Mouse (Mus musculus): ENCODE measurements around the gene Vdr.

Vdr gene

GRCm38 (mm10) chr15:97846121-97846882 lies 64.1 kb downstream of the Vdr start:
- DNase-seq: no peak

- DNase-seq: no peak
Observed at GRCm38 (mm10) chr15:97844037-97845034, 66.1 kb downstream of the Vdr start, which contains the start of gene Hdac7. Gene Hdac7, minus strand, starts transcription at chr15:97844502.

- no peak for DNase-seq
Observed at GRCm38 (mm10) chr15:97843247-97843651, 67.2 kb downstream of the Vdr start.

DNA sequence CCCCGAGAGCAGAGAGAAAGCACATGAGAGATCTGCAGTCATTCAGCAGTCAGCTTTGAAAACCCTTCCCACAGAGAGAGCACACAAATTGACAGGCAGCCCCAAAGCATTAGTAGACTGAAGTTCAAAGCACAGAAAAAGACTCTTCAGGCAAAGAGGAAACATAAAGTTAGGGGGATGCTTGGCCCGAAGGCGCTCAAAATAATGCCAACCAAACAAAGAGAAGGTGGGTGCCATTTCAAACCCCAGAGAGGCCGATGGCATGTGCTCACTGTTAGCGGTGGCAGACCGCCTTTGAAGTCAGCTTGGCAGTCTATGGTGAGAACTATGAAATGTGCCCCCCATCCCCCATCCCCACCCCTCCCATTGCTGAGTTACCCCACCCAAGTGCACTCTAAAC lies 68.4 kb downstream of the Vdr start:
- no peak for DNase-seq

DNA sequence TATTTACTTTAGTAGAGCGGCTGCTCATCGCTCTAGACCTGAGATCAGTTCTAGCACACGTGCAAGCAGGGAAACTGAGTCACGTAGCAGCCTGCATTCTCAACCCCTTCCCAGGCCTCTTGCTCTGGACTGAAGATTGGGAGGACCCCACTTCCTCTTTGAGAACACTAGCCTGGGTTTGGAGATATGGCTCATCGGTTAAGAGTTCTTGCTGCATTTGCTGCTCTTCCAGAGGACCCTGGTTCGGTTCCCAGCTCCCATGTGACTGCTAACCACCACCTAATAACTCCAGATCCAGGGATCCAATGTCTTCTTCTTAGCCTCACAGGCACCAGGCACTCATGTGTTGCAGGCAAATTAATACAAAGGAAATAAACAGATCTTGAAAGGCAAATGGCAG lies 69.0 kb downstream of the Vdr start:
- DNase-seq: no peak

- no peak for DNase-seq
Observed at GRCm38 (mm10) chr15:97840781-97841180, 69.6 kb downstream of the Vdr start.

GRCm38 (mm10) chr15:97839991-97840455 lies 70.4 kb downstream of the Vdr start:
- no peak for DNase-seq

DNA sequence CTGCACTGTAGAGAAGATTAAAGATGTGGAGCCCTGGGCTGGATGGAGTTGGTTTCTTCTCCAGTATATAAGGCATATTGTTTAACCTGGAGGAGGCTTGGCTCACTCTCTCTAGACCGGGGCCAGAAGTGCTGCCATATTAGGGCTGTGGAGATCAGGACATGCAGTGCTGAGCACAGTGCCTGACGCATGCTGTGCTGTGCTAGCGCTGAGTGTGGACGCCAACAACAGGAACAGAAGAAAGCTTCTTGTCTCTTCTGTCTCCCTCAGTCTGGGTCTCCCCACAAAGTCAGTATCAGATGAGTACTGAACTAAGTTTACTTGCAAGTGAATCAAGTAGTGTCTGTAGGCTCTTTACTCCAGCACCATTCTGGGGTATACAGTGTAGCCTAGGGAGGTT lies 71.0 kb downstream of the Vdr start:
- no peak for DNase-seq

DNA sequence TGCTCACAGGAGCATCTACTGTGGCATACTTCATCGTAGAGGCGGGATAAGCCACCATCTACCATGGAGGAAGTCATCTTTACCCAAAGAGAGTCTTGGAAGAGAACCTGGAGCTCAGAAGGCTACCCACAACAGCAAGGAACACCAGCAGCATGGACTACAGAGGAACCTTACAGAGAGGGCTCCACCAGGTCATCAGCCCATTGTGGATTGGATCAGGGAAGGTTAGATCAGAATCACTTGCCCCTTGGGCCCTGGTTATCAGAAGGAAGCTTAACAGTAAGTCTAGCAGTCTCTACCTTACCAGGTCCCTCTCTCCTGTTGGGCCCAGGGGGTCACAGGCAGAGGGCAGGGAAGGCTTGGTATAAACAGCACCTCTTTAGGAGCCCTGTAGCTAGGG lies 71.4 kb downstream of the Vdr start:
- no peak for DNase-seq

DNA sequence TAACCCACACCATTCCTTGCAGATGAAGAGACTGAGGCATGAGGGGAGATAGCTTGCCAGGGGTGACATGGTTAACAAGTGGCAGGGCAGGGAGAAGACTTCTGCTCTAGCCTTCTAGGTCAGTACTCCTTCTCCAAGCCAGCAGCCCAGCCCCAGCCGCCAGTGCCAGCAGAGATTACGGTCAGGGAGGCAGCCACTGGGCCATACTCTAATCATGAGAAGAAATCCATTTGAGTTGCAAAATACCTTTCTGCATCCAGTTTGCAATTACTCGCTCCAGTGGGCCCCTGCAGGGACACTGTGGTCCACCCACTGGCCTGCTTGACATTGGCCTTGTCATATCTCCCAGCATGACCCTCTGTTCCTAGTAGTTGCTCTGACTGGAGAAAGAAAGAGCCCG lies 72.0 kb downstream of the Vdr start:
- DNase-seq: peak in 1 of 2 experiments; percentile 47

- DNase-seq: no peak
Observed at GRCm38 (mm10) chr15:97837491-97838061, 72.9 kb downstream of the Vdr start.

DNA sequence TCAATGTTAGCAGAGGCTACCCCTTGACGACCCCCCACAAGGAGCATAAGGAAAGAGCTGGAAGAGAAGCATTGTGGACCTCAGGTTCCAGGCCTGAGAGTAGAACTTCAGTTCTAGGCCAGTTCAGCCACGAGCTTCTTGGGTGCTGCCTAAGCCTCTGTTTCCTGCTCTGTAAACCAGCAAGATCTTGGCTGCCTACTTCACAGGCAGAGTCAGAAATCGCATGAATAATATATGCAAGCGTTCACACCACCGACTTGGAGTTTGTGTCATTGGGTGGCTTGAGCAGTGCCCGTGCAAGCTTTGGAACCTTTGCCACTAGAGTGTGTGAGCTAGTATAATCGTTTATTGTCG lies 73.6 kb downstream of the Vdr start:
- no peak for DNase-seq

- DNase-seq: no peak
Observed at GRCm38 (mm10) chr15:97836153-97836893, 74.1 kb downstream of the Vdr start.

DNA sequence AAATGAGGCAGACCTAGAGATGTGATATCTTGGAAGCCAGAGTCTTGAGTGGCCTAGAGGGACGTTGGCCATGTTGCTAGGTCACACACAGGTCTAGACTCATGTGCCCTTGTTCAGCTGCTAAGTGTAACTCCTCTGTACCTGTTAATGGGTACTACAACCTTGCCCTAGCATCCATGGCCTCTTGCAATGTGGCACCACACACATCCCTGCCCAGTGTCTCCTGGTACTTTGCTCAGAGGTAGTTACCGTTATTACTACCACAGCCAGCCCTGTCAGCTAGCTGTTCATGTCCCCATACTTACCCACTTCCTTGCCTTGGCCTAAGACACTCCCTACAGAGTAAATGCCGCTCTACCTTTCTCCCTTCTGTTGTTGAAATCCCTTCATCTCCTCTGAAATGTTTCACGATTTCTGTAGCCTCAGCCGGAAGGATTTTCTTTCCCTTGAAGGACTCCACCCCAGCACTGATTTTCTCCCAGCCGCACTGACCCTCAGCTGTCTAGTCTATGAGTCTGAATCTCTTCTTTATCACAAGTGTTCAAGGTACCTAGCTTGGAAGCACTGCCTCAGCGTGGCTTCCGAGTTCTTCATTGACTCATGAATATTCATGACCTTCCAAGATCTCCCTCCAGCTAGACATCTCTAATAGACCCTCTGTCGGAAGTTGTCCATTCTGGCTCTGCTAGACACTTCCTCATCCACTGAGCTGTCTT lies 77.5 kb downstream of the Vdr start:
- no peak for DNase-seq

GRCm38 (mm10) chr15:97831987-97832640 lies 78.3 kb downstream of the Vdr start:
- DNase-seq: no peak

GRCm38 (mm10) chr15:97831242-97831986 lies 79.0 kb downstream of the Vdr start:
- DNase-seq: peak; percentile 81 to 82

DNA sequence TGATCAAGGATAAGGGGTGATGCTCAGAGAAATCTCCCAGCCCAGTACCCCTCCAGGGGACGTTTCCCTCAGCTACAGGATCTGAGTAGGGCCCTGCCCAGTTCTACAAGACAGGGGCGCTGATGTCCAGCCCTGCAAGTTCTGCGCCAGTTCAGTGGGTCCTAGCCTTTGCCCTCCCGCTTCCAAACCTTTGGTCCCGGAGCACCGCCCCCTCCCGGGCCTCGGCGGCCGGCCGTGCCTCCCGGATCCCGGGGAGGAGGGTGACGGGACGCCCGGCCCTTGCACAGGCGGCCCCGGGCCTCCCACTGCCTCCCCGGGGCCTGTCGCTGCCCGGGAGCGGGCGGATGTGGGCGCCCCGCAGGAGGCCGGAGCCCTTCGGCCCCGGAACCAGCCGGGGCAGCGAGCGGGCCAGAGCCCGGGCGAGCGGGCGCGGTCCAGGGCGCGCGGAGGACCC lies 79.6 kb downstream of the Vdr start:
- DNase-seq: peak; percentile 74 to 75

DNA sequence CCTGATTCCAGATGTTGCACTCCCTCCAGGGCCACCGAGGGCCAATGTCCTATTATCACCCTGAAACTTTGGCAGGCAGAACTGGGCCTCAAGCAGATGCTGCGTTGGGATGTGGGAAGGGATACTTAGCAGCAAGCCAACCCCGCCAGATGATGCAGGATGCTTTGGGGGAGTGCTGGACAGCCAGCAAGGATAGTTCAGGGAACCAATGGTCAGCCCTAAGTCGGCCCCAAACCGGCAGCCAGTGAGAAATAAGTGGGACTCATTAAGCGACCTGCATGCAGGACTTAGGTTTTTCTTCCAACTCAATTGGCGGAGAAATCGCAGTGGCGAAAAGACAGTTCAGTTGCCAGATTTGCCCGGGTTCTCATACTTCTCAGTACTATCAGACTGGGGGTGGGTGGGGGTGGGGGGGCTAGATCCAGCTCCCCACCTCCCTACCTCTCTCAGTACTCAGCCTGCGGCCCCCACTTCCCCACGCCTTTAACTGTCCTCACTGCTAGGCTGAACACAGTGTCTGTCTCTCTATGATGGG lies 80.1 kb downstream of the Vdr start:
- DNase-seq: no peak

GRCm38 (mm10) chr15:97829432-97829831 lies 81.0 kb downstream of the Vdr start:
- no peak for DNase-seq

GRCm38 (mm10) chr15:97828901-97829338 lies 81.5 kb downstream of the Vdr start:
- no peak for DNase-seq

Data from cerebellum, postnatal 25 days (tissue).